Mouse (Mus musculus) heart, postnatal 36 days (tissue): ENCODE results near the gene Rpp30. TPM values are rescaled to one million over a fixed set of nuclear protein-coding genes. Genes with fewer than 3 reads are reported as not detected.

ENCODE experiments used
- DNase-seq, 2 experiments: peaks; one replicate each; pipeline ENCODE4 v3.0.0; 2021 to 2022
- intact Hi-C: fragments of 180-260 bp; cut with DNase I; formaldehyde crosslinking; loops from one replicate; pipeline ENCODE4 v1.15.1; 2025
- total RNA-seq, 2 experiments: library from RNA; stranded (reverse); gene quantifications; 2 replicates each; pipeline ENCODE4 v1.2.3; 2021

The Rpp30 gene
- 10 to 100 TPM; 12.7 to 19.5 TPM for total RNA-seq

- intact Hi-C loops = loop anchor here (5.0 to 10.0 kb wide), 2 partner anchors 451 to 956 kb away; no protein-coding TSS in a partner anchor
- peak; percentile 80 to 81 for DNase-seq
Observed at GRCm38 (mm10) chr19:36083262-36084225, at the start of gene Rpp30. TSS of gene Rpp30 (plus strand) at chr19:36083716.

- intact Hi-C loops = no loop called here
- DNase-seq = no peak
Observed at GRCm38 (mm10) chr19:36046046-36046445, 37.5 kb upstream of the Rpp30 start.

GRCm38 (mm10) chr19:36056502-36057221 is 26.9 kb upstream of the Rpp30 start:
- intact Hi-C loops = no loop called here
- no peak for DNase-seq

- intact Hi-C loops = no loop called here
- DNase-seq = peak; percentile 16 to 18
Observed at GRCm38 (mm10) chr19:36057231-36057811, 26.2 kb upstream of the Rpp30 start, which contains the start of gene Htr7. TSS of gene Htr7 (minus strand) at chr19:36057507.

GRCm38 (mm10) chr19:36062801-36063529 is 20.6 kb upstream of the Rpp30 start:
- intact Hi-C loops = loop anchor here (5.0 kb wide), 1 partner anchor 936 kb away; no protein-coding TSS in a partner anchor
- no peak for DNase-seq

GRCm38 (mm10) chr19:36082606-36083261 is 782 bp upstream of the Rpp30 start:
- DNase-seq = peak; percentile 9 to 24

GRCm38 (mm10) chr19:36090781-36091180 is 7.3 kb downstream of the Rpp30 start:
- intact Hi-C loops = loop anchor here (1.0 kb wide), 1 partner anchor 350 kb away; no protein-coding TSS in a partner anchor
- no peak for DNase-seq

More at GRCm38 (mm10) chr19:36082606-36083261, 782 bp upstream of the Rpp30 start:
- intact Hi-C loops = loop anchor here (5.0 to 10.0 kb wide), 2 partner anchors 452 to 955 kb away; no protein-coding TSS in a partner anchor

GRCm38 (mm10) chr19:36097194-36097593 is 13.7 kb downstream of the Rpp30 start:
- no peak for DNase-seq
- intact Hi-C loops = no loop called here

GRCm38 (mm10) chr19:36098265-36098664 is 14.7 kb downstream of the Rpp30 start:
- intact Hi-C loops = no loop called here
- no peak for DNase-seq

GRCm38 (mm10) chr19:36098916-36099315 is 15.4 kb downstream of the Rpp30 start:
- intact Hi-C loops = no loop called here

GRCm38 (mm10) chr19:36103909-36104308 is 20.4 kb downstream of the Rpp30 start:
- no peak for DNase-seq
- intact Hi-C loops = no loop called here

More at GRCm38 (mm10) chr19:36098916-36099315, 15.4 kb downstream of the Rpp30 start:
- DNase-seq = no peak

GRCm38 (mm10) chr19:36109318-36109944 is 25.9 kb downstream of the Rpp30 start:
- no peak for DNase-seq
- intact Hi-C loops = no loop called here

- no peak for DNase-seq
- intact Hi-C loops = no loop called here
Observed at GRCm38 (mm10) chr19:36110465-36110864, 26.9 kb downstream of the Rpp30 start.

GRCm38 (mm10) chr19:36111054-36111895 is 27.8 kb downstream of the Rpp30 start:
- DNase-seq = no peak
- intact Hi-C loops = loop anchor here (1.0 kb wide), 1 partner anchor 329 kb away; no protein-coding TSS in a partner anchor

GRCm38 (mm10) chr19:36112007-36112406 is 28.5 kb downstream of the Rpp30 start:
- DNase-seq = no peak
- intact Hi-C loops = loop anchor here (2.0 kb wide), 1 partner anchor 151 kb away; no protein-coding TSS in a partner anchor

GRCm38 (mm10) chr19:36116185-36116584 is 32.7 kb downstream of the Rpp30 start:
- DNase-seq = no peak
- intact Hi-C loops = loop anchor here (5.0 kb wide), 1 partner anchor 231 kb away; the partner anchor contains the start of gene Pcgf5

- no peak for DNase-seq
- intact Hi-C loops = loop anchor here (1.0 to 5.0 kb wide), 2 partner anchors 139 to 228 kb away; partner anchors contain the start of gene Pcgf5
Observed at GRCm38 (mm10) chr19:36119219-36119618, 35.7 kb downstream of the Rpp30 start.
